Mouse (Mus musculus): ENCODE results near the gene Nrxn2. TPM values are rescaled to one million over a fixed set of nuclear protein-coding genes. Genes with fewer than 3 reads are reported as not detected.

Nrxn2 gene
- total RNA-seq, 1 experiment: 9.5 TPM

DNA sequence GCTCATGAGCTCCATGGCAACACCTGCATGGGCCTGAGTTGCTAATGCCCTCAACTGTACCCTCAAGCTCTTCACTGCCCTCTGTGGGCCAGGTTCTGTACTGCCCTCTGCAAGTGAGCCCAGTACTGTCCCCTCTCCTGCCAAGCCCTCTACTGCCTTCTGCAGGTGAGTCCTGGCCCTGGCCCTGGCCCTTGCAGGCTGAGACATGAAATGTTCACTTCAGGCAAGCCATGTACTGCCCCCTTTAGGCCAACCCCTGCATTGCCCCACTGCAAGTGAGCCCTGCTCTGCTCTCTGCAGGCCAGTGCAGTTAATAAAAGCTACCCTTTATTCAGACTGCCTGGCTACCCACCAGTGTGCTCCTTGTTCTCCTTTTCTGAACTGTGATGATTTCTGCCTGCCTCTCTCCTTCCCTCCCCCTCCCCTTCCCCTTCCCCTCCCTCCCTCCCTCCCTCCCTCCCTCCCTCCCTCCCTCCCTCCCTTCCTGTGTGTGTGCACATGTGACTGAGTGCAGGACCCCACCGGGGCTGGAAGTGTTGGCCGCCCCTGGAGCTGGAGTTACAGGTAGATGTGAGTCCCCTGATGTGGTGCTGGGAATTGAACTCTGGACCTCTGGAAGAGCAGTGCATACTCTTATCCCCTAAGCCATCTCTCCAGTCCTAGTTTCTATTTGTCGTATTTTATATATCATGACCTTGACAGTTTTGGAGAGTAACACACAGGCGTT, 133.9 kb downstream of the Nrxn2 start:
- Histone ChIP-seq H3K27ac (ENCODE audit: insufficient read depth, low read depth, low read length, poor library complexity, severe bottlenecking) (no peak overlapping the region), H3K4me3 (ENCODE audit: insufficient read depth in 1 of 2, low read depth in 1 of 2, low read length in 2 of 2, poor library complexity in 1 of 2, severe bottlenecking in 1 of 2) (no peak overlapping the region), H3K9me3 (ENCODE audit: control insufficient read depth, insufficient read depth, low read depth, low read length) (no peaks in the 10 kb centered on the region), H3K9ac (ENCODE audit: insufficient read depth, low read depth, low read length, poor library complexity, severe bottlenecking) (no peak overlapping the region), H3K4me1 (ENCODE audit: control insufficient read depth in 2 of 2, insufficient read depth in 2 of 2, low read length in 2 of 2, poor library complexity in 1 of 2) (no peaks in the 10 kb centered on the region), H3K36me3 (ENCODE audit: control insufficient read depth, insufficient read depth, low read length, poor library complexity, severe bottlenecking) (no peaks in the 10 kb centered on the region)
- in situ Hi-C loops (cut with MboI; ENCODE audit: low sequenced_read_pairs in 2 of 2, unreplicated experiment in 2 of 2): no loop called here
- no peak for TF ChIP-seq HCFC1 (IDR thresholded peaks at IDR 0.05; ENCODE audit: borderline replicate concordance, insufficient read depth, low read length)
- TF ChIP-seq ZNF384 (IDR thresholded peaks at IDR 0.05; ENCODE audit: low read depth, low read length): no peak
- no peak for TF ChIP-seq ZC3H11A (IDR thresholded peaks at IDR 0.05; ENCODE audit: borderline replicate concordance, low read depth, low read length)
- no peak for TF ChIP-seq CHD2 (IDR thresholded peaks at IDR 0.05; ENCODE audit: low read depth, low read length)
- TF ChIP-seq MAFK (IDR thresholded peaks at IDR 0.05; ENCODE audit: insufficient read depth, low read depth, low read length): no peak
- DNase-seq (ENCODE audit: low read depth, low spot score): peak; percentile 44

DNA sequence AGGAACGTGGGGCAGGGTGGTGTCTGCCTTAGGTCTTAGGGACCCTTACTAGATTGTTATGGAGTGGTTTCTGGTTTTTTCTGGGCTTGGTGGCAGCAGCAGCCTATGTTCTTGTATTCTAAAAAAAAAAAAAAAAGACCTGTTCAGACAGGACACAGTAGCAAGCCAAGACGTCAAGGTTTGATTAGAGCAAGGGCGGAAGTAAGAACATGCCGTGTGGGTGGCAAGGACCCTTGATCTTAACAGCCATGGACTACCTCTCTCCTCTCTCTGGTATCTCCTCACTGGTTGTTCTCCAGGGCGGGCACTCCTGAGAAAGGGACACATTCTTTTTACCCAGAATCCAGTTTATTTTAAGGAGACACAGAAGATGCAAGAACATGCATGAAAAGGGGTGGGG, 134.6 kb downstream of the Nrxn2 start:
- TF ChIP-seq ZNF384 (IDR thresholded peaks at IDR 0.05; ENCODE audit: low read depth, low read length) (no peak), MAFK (IDR thresholded peaks at IDR 0.05; ENCODE audit: insufficient read depth, low read depth, low read length) (no peak), CHD2 (IDR thresholded peaks at IDR 0.05; ENCODE audit: low read depth, low read length) (no peak), HCFC1 (IDR thresholded peaks at IDR 0.05; ENCODE audit: borderline replicate concordance, insufficient read depth, low read length) (no peak), ZC3H11A (IDR thresholded peaks at IDR 0.05; ENCODE audit: borderline replicate concordance, low read depth, low read length) (no peak)
- Histone ChIP-seq H3K36me3 (ENCODE audit: control insufficient read depth, insufficient read depth, low read length, poor library complexity, severe bottlenecking) (no peaks in the 10 kb centered on the region), H3K9me3 (ENCODE audit: control insufficient read depth, insufficient read depth, low read depth, low read length) (no peaks in the 10 kb centered on the region), H3K9ac (ENCODE audit: insufficient read depth, low read depth, low read length, poor library complexity, severe bottlenecking) (no peak overlapping the region), H3K27ac (ENCODE audit: insufficient read depth, low read depth, low read length, poor library complexity, severe bottlenecking) (no peak overlapping the region), H3K4me1 (ENCODE audit: control insufficient read depth in 2 of 2, insufficient read depth in 2 of 2, low read length in 2 of 2, poor library complexity in 1 of 2) (no peaks in the 10 kb centered on the region), H3K4me3 (ENCODE audit: insufficient read depth in 1 of 2, low read depth in 1 of 2, low read length in 2 of 2, poor library complexity in 1 of 2, severe bottlenecking in 1 of 2) (no peak overlapping the region)
- in situ Hi-C loops (cut with MboI; ENCODE audit: low sequenced_read_pairs in 2 of 2, unreplicated experiment in 2 of 2): no loop called here
- no peak for DNase-seq (ENCODE audit: low read depth, low spot score)

- no peaks in the 10 kb centered on the region for H3K4me1 ChIP-seq (ENCODE audit: control insufficient read depth in 2 of 2, insufficient read depth in 2 of 2, low read length in 2 of 2, poor library complexity in 1 of 2)
- H3K9ac ChIP-seq (ENCODE audit: insufficient read depth, low read depth, low read length, poor library complexity, severe bottlenecking): no peak overlapping the region
- no peak for DNase-seq (ENCODE audit: low read depth, low spot score)
- no peak for TF ChIP-seq HCFC1 (IDR thresholded peaks at IDR 0.05; ENCODE audit: borderline replicate concordance, insufficient read depth, low read length)
- no peak for TF ChIP-seq MAFK (IDR thresholded peaks at IDR 0.05; ENCODE audit: insufficient read depth, low read depth, low read length)
- TF ChIP-seq ZNF384 (IDR thresholded peaks at IDR 0.05; ENCODE audit: low read depth, low read length): no peak
- no peak for TF ChIP-seq ZC3H11A (IDR thresholded peaks at IDR 0.05; ENCODE audit: borderline replicate concordance, low read depth, low read length)
- TF ChIP-seq CHD2 (IDR thresholded peaks at IDR 0.05; ENCODE audit: low read depth, low read length): no peak
- no peaks in the 10 kb centered on the region for H3K36me3 ChIP-seq (ENCODE audit: control insufficient read depth, insufficient read depth, low read length, poor library complexity, severe bottlenecking)
- no peaks in the 10 kb centered on the region for H3K9me3 ChIP-seq (ENCODE audit: control insufficient read depth, insufficient read depth, low read depth, low read length)
- H3K27ac ChIP-seq (ENCODE audit: insufficient read depth, low read depth, low read length, poor library complexity, severe bottlenecking): no peak overlapping the region
- H3K4me3 ChIP-seq (ENCODE audit: insufficient read depth in 1 of 2, low read depth in 1 of 2, low read length in 2 of 2, poor library complexity in 1 of 2, severe bottlenecking in 1 of 2): no peak overlapping the region
- in situ Hi-C loops (cut with MboI; ENCODE audit: low sequenced_read_pairs in 2 of 2, unreplicated experiment in 2 of 2): no loop called here
These were observed 135.5 kb downstream of the Nrxn2 start for GRCm38 (mm10) chr19:6553819-6554582.

GRCm38 (mm10) chr19:6559576-6559975, 141.0 kb downstream of the Nrxn2 start:
- no peak overlapping the region for H3K27ac ChIP-seq (ENCODE audit: insufficient read depth, low read depth, low read length, poor library complexity, severe bottlenecking)
- TF ChIP-seq MAFK (IDR thresholded peaks at IDR 0.05; ENCODE audit: insufficient read depth, low read depth, low read length): no peak
- TF ChIP-seq HCFC1 (IDR thresholded peaks at IDR 0.05; ENCODE audit: borderline replicate concordance, insufficient read depth, low read length): no peak
- TF ChIP-seq ZNF384 (IDR thresholded peaks at IDR 0.05; ENCODE audit: low read depth, low read length): no peak
- no peak for TF ChIP-seq ZC3H11A (IDR thresholded peaks at IDR 0.05; ENCODE audit: borderline replicate concordance, low read depth, low read length)
- TF ChIP-seq CHD2 (IDR thresholded peaks at IDR 0.05; ENCODE audit: low read depth, low read length): no peak
- in situ Hi-C loops (cut with MboI; ENCODE audit: low sequenced_read_pairs in 2 of 2, unreplicated experiment in 2 of 2): no loop called here

More at GRCm38 (mm10) chr19:6559576-6559975, 141.0 kb downstream of the Nrxn2 start:
- no peak for DNase-seq (ENCODE audit: low read depth, low spot score)
- Histone ChIP-seq H3K36me3 (ENCODE audit: control insufficient read depth, insufficient read depth, low read length, poor library complexity, severe bottlenecking) (no peaks in the 10 kb centered on the region), H3K4me3 (ENCODE audit: insufficient read depth in 1 of 2, low read depth in 1 of 2, low read length in 2 of 2, poor library complexity in 1 of 2, severe bottlenecking in 1 of 2) (no peak overlapping the region), H3K9me3 (ENCODE audit: control insufficient read depth, insufficient read depth, low read depth, low read length) (no peaks in the 10 kb centered on the region), H3K9ac (ENCODE audit: insufficient read depth, low read depth, low read length, poor library complexity, severe bottlenecking) (no peak overlapping the region), H3K4me1 (ENCODE audit: control insufficient read depth in 2 of 2, insufficient read depth in 2 of 2, low read length in 2 of 2, poor library complexity in 1 of 2) (no peaks in the 10 kb centered on the region)
